Mouse (Mus musculus) megakaryocyte, adult 5-6 weeks (primary cell): ENCODE measurements around the gene Nrp2. TPM values are rescaled to one million over a fixed set of nuclear protein-coding genes. Genes with fewer than 3 reads are reported as not detected.

ENCODE experiments used
- ATAC-seq: 2 replicates; pipeline ENCODE4 v1.8.0; 2016; ENCODE audit warnings: mild to moderate bottlenecking, inconsistent platforms; ENCODE audit not compliant: poor library complexity, severe bottlenecking
- total RNA-seq, 2 experiments: library from RNA; stranded (forward) in 1 of 2; stranded (reverse) in 1 of 2; fragments of 153-499, 151-499 nt in 1 of 2; fragments of 221-1000, 200-1000 nt in 1 of 2; gene quantifications; 2 replicates each; pipeline versions ENCODE4 v1.2.3 to v1.2.4; 2015 to 2017

The Nrp2 gene
- total RNA-seq, 2 experiments from 2014 or later = 3.9 to 6.5 TPM

GRCm38 (mm10) chr1:62747421-62748111, 44.5 kb downstream of the Nrp2 start:
- ATAC-seq = no peak

GRCm38 (mm10) chr1:62748361-62748760, 45.3 kb downstream of the Nrp2 start:
- ATAC-seq = no peak

GRCm38 (mm10) chr1:62749716-62750115, 46.6 kb downstream of the Nrp2 start:
- ATAC-seq = no peak

- peak; percentile 66 for ATAC-seq
Measured at GRCm38 (mm10) chr1:62750408-62751008, 47.4 kb downstream of the Nrp2 start.

GRCm38 (mm10) chr1:62751011-62752006, 48.2 kb downstream of the Nrp2 start:
- peak; percentile 55 for ATAC-seq

GRCm38 (mm10) chr1:62752055-62752454, 49.0 kb downstream of the Nrp2 start:
- ATAC-seq = peak; percentile 23

GRCm38 (mm10) chr1:62752661-62753333, 49.7 kb downstream of the Nrp2 start:
- ATAC-seq = peak; percentile 54

- ATAC-seq = no peak
Measured at GRCm38 (mm10) chr1:62754066-62754835, 51.2 kb downstream of the Nrp2 start.

GRCm38 (mm10) chr1:62760086-62760485, 57.0 kb downstream of the Nrp2 start:
- ATAC-seq = peak; percentile 94

GRCm38 (mm10) chr1:62760565-62760964, 57.5 kb downstream of the Nrp2 start:
- ATAC-seq = no peak

GRCm38 (mm10) chr1:62763779-62764178, 60.7 kb downstream of the Nrp2 start:
- no peak for ATAC-seq

- no peak for ATAC-seq
Measured at GRCm38 (mm10) chr1:62765171-62765570, 62.1 kb downstream of the Nrp2 start.

GRCm38 (mm10) chr1:62766766-62767165, 63.7 kb downstream of the Nrp2 start:
- peak; percentile 74 for ATAC-seq

GRCm38 (mm10) chr1:62767611-62768010, 64.5 kb downstream of the Nrp2 start:
- no peak for ATAC-seq

GRCm38 (mm10) chr1:62770576-62770975, 67.5 kb downstream of the Nrp2 start:
- ATAC-seq = peak; percentile 38

GRCm38 (mm10) chr1:62772391-62772790, 69.3 kb downstream of the Nrp2 start:
- no peak for ATAC-seq

GRCm38 (mm10) chr1:62773105-62773920, 70.2 kb downstream of the Nrp2 start:
- ATAC-seq = peak; percentile 38; the same call in 1 of the 2 replicates

- no peak for ATAC-seq
Measured at GRCm38 (mm10) chr1:62773921-62774191, 70.8 kb downstream of the Nrp2 start.
